Mouse (Mus musculus) spleen, postnatal 10 days (tissue): ENCODE measurements around the gene Gpbar1.
A peak's percentile ranks its signal among the peaks of the same experiment; 100 is the strongest.

ENCODE experiments used
- DNase-seq, 2 experiments: peaks; one replicate each; pipeline ENCODE4 v3.0.0; 2021 to 2022; ENCODE audit warnings: low spot score in 2 of 2

Gene Gpbar1

GRCm38 (mm10) chr1:74295456-74296171, 17.3 kb downstream of the Gpbar1 start:
- peak; percentile 48 to 64 for DNase-seq

DNA sequence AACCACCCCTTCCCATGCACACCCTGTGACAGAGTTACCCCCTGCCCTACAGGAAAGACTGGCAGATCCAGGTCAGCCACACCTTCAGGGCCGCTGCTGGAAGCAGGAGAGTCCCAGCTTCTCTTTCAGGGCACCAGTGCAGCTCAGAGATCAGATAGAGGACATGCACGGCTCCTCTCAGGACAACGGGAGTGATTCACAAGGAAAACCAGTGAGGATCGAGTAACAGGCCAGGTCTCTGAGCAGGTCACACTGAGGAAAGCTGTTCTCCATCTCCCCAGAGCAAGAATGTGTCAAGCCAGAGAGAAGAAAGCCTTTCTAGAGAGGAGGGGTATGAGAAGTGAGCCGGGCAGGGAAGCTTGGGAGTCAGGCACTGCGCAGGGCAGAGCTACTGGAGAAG, 18.1 kb downstream of the Gpbar1 start:
- no peak for DNase-seq

DNA sequence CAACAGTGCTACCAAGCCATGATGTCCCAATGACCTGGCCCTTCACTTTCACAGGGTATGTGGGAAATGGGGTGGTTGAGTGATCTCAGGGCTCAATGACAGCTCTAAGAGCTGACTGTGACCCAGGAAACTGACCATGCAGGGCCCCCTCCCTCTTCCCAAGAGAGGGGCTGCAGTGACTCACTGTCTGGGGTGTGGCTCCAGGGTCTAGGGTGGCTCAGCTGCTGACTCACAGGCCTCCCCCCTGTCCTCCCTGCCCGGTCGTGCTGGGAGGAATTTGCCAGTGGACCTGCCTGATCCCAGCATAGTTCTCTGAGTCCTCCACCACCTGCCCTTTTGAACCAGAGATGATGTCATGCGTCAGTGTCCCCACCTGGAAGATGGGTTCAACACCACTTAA, 18.9 kb downstream of the Gpbar1 start:
- DNase-seq: no peak

- no peak for DNase-seq
Observed at GRCm38 (mm10) chr1:74298157-74298750, 19.9 kb downstream of the Gpbar1 start.

DNA sequence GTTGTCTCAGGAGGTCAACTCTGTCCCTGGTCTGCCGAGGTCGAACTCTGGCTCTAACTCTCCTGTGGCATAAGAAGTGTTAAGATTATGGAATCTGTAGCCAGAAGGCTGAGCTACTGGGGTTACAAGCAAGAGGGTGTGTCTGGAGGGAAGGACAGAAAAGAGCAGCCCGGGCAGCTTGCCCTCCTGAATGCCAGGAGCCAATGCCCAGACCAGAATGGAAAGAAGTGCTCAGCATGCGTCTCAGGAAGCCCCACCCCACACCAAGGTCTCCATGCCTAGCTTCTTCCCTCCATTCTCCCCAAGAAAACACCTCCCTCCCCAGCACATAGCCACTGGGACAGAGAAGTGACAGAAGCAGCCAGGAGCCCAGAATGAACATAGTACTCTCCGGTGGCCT, 20.6 kb downstream of the Gpbar1 start:
- no peak for DNase-seq

- DNase-seq: no peak
Observed at GRCm38 (mm10) chr1:74300347-74301110, 22.2 kb downstream of the Gpbar1 start.

GRCm38 (mm10) chr1:74302229-74302628, 23.9 kb downstream of the Gpbar1 start:
- DNase-seq: no peak

DNA sequence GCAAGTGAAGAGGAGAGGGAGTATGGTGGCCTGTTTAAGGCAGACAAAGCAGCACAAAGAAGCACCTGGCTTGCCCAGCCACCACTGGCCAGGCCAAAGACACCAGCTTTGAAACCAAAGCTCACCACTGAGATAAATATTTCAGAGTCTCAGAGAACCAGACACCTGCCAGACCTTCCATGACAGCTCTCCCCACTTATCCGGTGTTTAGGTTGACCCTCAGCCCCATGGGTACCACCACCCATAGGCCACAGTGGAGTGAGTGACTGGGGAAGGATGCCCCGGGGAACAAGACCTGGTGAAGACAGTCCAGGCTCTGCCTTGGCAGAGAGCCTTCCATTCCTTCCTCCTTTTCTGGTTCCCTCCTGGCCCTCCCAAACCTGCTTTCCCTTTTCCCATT, 24.5 kb downstream of the Gpbar1 start:
- DNase-seq: peak in 1 of 2 experiments; percentile 8

GRCm38 (mm10) chr1:74303509-74304338, 25.4 kb downstream of the Gpbar1 start:
- DNase-seq: peak; percentile 58 to 71

DNA sequence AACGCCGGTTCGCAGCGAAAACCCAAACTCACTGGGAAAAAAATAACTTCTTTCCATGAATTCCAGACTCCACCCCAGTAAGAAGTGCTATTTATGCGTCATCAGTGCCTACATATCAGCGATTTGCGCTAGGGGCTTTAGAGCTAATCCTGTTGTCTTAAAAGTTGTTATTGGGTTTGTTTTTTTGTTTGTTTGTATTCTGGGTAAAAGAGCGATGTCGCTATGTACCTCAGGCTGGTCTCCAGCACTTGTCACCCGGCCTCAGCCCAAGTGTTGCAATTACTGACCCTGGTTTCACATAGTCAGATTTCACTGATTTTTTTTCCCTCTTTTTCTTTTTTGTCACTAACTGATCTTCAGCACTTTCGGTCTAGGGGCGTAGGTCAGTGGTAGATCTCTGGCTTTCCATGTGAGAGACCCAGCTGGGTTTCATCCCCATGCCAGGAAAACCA, 26.0 kb downstream of the Gpbar1 start:
- no peak for DNase-seq

DNA sequence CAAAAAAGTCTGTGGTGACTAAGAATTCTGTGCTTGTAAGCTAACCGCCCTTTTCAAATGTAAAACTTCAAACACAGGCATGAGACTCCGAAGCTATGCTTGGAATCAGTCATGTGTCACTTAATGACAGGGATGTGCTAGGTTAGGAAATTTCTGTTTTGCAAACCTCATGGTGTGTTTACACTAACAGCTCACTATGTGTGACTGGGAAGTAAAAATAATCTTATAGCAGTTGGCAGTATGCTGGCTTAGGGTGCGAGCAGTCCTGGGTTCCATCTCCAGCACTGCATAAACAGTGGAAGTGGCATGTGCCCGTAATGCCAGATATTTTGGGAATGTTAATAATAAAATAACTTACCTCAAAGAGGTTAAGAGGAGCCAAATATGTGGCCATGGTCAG, 26.6 kb downstream of the Gpbar1 start:
- no peak for DNase-seq

GRCm38 (mm10) chr1:74305522-74305921, 27.2 kb downstream of the Gpbar1 start, which contains the start of gene Tmbim1:
Gene Tmbim1, minus strand, starts transcription at chr1:74305622.
- DNase-seq: no peak

DNA sequence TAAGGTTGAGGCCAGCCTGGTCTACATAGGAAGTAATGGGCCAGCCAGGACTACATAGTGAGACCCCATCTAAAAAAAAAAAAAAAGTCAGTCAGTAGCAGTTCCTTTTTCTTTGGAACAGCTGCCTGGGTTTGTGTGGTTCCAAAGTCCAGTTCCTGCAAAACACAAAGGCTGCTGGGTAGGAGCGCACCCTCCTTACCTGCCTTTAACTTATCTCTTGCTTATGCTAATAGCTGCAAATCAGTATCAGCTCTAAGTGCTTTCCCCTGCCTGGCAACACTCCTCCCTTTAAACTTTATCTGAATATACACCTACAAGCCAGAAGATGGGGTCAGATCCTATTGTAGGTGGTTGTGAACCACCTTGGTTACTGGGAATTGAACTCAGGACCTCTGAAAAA, 28.8 kb downstream of the Gpbar1 start:
- no peak for DNase-seq

GRCm38 (mm10) chr1:74308001-74308964, 29.9 kb downstream of the Gpbar1 start:
- no peak for DNase-seq

- no peak for DNase-seq
Observed at GRCm38 (mm10) chr1:74309767-74310166, 31.4 kb downstream of the Gpbar1 start.

DNA sequence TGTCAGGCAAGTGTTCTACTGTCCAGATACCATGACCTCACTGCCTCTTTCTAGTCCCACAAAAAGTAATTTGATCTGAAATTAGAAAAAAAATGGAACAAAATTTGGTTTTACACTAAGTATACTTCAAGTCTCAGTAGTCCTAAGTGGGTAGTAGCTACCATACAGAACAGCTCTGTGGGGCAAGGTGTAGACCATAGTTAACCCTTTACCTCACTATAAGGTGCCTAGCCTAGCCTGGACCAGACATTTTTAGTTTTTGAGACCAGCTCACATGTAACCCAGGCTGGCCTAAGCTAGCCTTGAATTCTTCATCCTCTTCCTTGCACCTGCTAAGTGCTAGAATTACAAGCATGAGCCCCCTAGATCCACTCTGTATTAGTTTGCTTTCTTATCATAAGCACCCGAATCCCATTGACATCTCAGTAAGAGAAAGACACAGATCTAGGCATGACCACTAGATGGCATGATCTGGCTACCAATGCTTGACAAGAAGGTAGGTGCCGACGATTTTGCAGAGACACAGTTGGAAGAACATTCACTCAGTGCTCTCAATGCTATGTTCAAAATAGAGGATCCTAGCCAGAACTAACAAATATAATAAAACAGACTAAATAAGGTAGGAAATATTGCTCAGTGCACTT, 34.8 kb downstream of the Gpbar1 start:
- DNase-seq: peak in 1 of 2 experiments; percentile 57

GRCm38 (mm10) chr1:74314796-74315195, 36.4 kb downstream of the Gpbar1 start:
- DNase-seq: no peak

- DNase-seq: no peak
Observed at GRCm38 (mm10) chr1:74316114-74316827, 37.9 kb downstream of the Gpbar1 start.

GRCm38 (mm10) chr1:74318711-74319110, 40.4 kb downstream of the Gpbar1 start:
- DNase-seq: no peak
